Mouse (Mus musculus) cerebellum, postnatal 4 days (tissue): Measurements from ENCODE around the gene Tmem120a.

Source experiments
- DNase-seq, 2 experiments: peaks; one replicate each; pipeline ENCODE4 v3.0.0; 2022; ENCODE audit warnings: low spot score in 2 of 2, mixed read lengths in 1 of 2

The Tmem120a gene

GRCm38 (mm10) chr5:135743741-135744609 lies at the start of gene Tmem120a:
Tmem120a (minus strand) TSS chr5:135744448.
- peak; percentile 82 to 92 for DNase-seq

GRCm38 (mm10) chr5:135782901-135783300 lies 38.7 kb upstream of the Tmem120a start:
- no peak for DNase-seq

- DNase-seq, result no peak
Observed at GRCm38 (mm10) chr5:135780331-135780730, 36.1 kb upstream of the Tmem120a start.

GRCm38 (mm10) chr5:135778471-135779445 lies 34.5 kb upstream of the Tmem120a start, which contains the start of gene Mdh2:
Mdh2 (plus strand) TSS chr5:135778480.
- peak; percentile 97 to 99 for DNase-seq

GRCm38 (mm10) chr5:135777796-135778470 lies 33.7 kb upstream of the Tmem120a start, which contains the start of gene Styxl1:
Styxl1 (minus strand) TSS chr5:135778385.
- DNase-seq, result peak in 1 of 2 experiments; percentile 26

- no peak for DNase-seq
Observed at GRCm38 (mm10) chr5:135776546-135776945, 32.3 kb upstream of the Tmem120a start.

- no peak for DNase-seq
Observed at GRCm38 (mm10) chr5:135772519-135772918, 28.3 kb upstream of the Tmem120a start.

- DNase-seq, result no peak
Observed at GRCm38 (mm10) chr5:135764971-135765370, 20.7 kb upstream of the Tmem120a start.

- DNase-seq, result peak; percentile 64 to 85
Observed at GRCm38 (mm10) chr5:135763526-135763925, 19.3 kb upstream of the Tmem120a start.

- DNase-seq, result no peak
Observed at GRCm38 (mm10) chr5:135761881-135762280, 17.6 kb upstream of the Tmem120a start.

GRCm38 (mm10) chr5:135751595-135751994 lies 7.3 kb upstream of the Tmem120a start:
- no peak for DNase-seq

GRCm38 (mm10) chr5:135751041-135751440 lies 6.8 kb upstream of the Tmem120a start:
- DNase-seq, result no peak

- no peak for DNase-seq
Observed at GRCm38 (mm10) chr5:135744742-135745141, 494 bp upstream of the Tmem120a start.

GRCm38 (mm10) chr5:135742941-135743740 lies 1.1 kb downstream of the Tmem120a start:
- DNase-seq, result peak in 1 of 2 experiments; percentile 26

- no peak for DNase-seq
Observed at GRCm38 (mm10) chr5:135742156-135742555, 2.1 kb downstream of the Tmem120a start.

GRCm38 (mm10) chr5:135738266-135738665 lies 6.0 kb downstream of the Tmem120a start:
- no peak for DNase-seq

GRCm38 (mm10) chr5:135737154-135737553 lies 7.1 kb downstream of the Tmem120a start:
- DNase-seq, result no peak

GRCm38 (mm10) chr5:135736544-135736943 lies 7.7 kb downstream of the Tmem120a start:
- no peak for DNase-seq

- no peak for DNase-seq
Observed at GRCm38 (mm10) chr5:135735741-135736140, 8.5 kb downstream of the Tmem120a start.

- no peak for DNase-seq
Observed at GRCm38 (mm10) chr5:135734057-135734680, 10.1 kb downstream of the Tmem120a start.
